Mouse (Mus musculus): ENCODE results near the gene Prkg1. TPM values are rescaled to one million over a fixed set of nuclear protein-coding genes. Genes with fewer than 3 reads are reported as not detected.

Prkg1 gene
- polyA plus RNA-seq, 1 experiment from 2014 or later, result 3.2 TPM

- peak; percentile 93 for ATAC-seq
- Histone ChIP-seq H3K9ac (replicated peaks; ENCODE audit: low read depth, low read length) (no peak overlapping the region), H3K4me1 (replicated peaks; ENCODE audit: control insufficient read depth, insufficient read depth, low read length) (no peaks in the 10 kb centered on the region), H3K36me3 (ENCODE audit: control insufficient read depth, insufficient read depth) (no peaks in the 10 kb centered on the region), H3K27ac (ENCODE audit: low read length) (no peak overlapping the region), H3K27me3 (replicated peaks; ENCODE audit: control insufficient read depth, insufficient read depth, low read length) (no peaks in the 10 kb centered on the region), H3K4me3 (replicated peaks; ENCODE audit: low read length) (no peak overlapping the region), H3K4me2 (ENCODE audit: low read length) (no peak overlapping the region), H3K9me3 (ENCODE audit: control insufficient read depth, low read length) (no peaks in the 10 kb centered on the region)
- 11% methylated on average over 4 of the region's 4 CpGs for WGBS
Measured at GRCm38 (mm10) chr19:30843052-30843564, 921.7 kb downstream of the Prkg1 start.

- H3K4me2 ChIP-seq (ENCODE audit: low read length), result no peak overlapping the region
- ATAC-seq, result no peak
- no peaks in the 10 kb centered on the region for H3K27me3 ChIP-seq (replicated peaks; ENCODE audit: control insufficient read depth, insufficient read depth, low read length)
- no peak overlapping the region for H3K4me3 ChIP-seq (replicated peaks; ENCODE audit: low read length)
- no peaks in the 10 kb centered on the region for H3K4me1 ChIP-seq (replicated peaks; ENCODE audit: control insufficient read depth, insufficient read depth, low read length)
- H3K36me3 ChIP-seq (ENCODE audit: control insufficient read depth, insufficient read depth), result no peaks in the 10 kb centered on the region
- 66% methylated on average over 1 of the region's 1 CpGs for WGBS
- no peak overlapping the region for H3K9ac ChIP-seq (replicated peaks; ENCODE audit: low read depth, low read length)
- H3K27ac ChIP-seq (ENCODE audit: low read length), result no peak overlapping the region
- H3K9me3 ChIP-seq (ENCODE audit: control insufficient read depth, low read length), result no peaks in the 10 kb centered on the region
Measured at GRCm38 (mm10) chr19:30842640-30843039, 922.2 kb downstream of the Prkg1 start.

GRCm38 (mm10) chr19:30833045-30833651 is 931.7 kb downstream of the Prkg1 start:
- WGBS, result 18% methylated on average over 1 of the region's 1 CpGs
- ATAC-seq, result no peak
- no peak overlapping the region for H3K4me2 ChIP-seq (ENCODE audit: low read length)

GRCm38 (mm10) chr19:30829231-30829775 is 935.5 kb downstream of the Prkg1 start:
- Histone ChIP-seq H3K36me3 (ENCODE audit: control insufficient read depth, insufficient read depth) (no peaks in the 10 kb centered on the region), H3K27me3 (replicated peaks; ENCODE audit: control insufficient read depth, insufficient read depth, low read length) (no peaks in the 10 kb centered on the region), H3K4me2 (ENCODE audit: low read length) (no peak overlapping the region), H3K9me3 (ENCODE audit: control insufficient read depth, low read length) (no peaks in the 10 kb centered on the region), H3K4me1 (replicated peaks; ENCODE audit: control insufficient read depth, insufficient read depth, low read length) (no peaks in the 10 kb centered on the region), H3K4me3 (replicated peaks; ENCODE audit: low read length) (no peak overlapping the region), H3K27ac (ENCODE audit: low read length) (no peak overlapping the region), H3K9ac (replicated peaks; ENCODE audit: low read depth, low read length) (no peak overlapping the region)
- ATAC-seq, result no peak
- 85% methylated on average over 7 of the region's 7 CpGs for WGBS

More at GRCm38 (mm10) chr19:30833045-30833651, 931.7 kb downstream of the Prkg1 start:
- Histone ChIP-seq H3K27me3 (replicated peaks; ENCODE audit: control insufficient read depth, insufficient read depth, low read length) (no peaks in the 10 kb centered on the region), H3K9ac (replicated peaks; ENCODE audit: low read depth, low read length) (no peak overlapping the region), H3K9me3 (ENCODE audit: control insufficient read depth, low read length) (no peaks in the 10 kb centered on the region), H3K4me1 (replicated peaks; ENCODE audit: control insufficient read depth, insufficient read depth, low read length) (no peaks in the 10 kb centered on the region), H3K36me3 (ENCODE audit: control insufficient read depth, insufficient read depth) (no peaks in the 10 kb centered on the region), H3K4me3 (replicated peaks; ENCODE audit: low read length) (no peak overlapping the region), H3K27ac (ENCODE audit: low read length) (no peak overlapping the region)

GRCm38 (mm10) chr19:30827820-30828219 is 937.0 kb downstream of the Prkg1 start:
- WGBS, result 88% methylated on average over 3 of the region's 3 CpGs
- Histone ChIP-seq H3K4me3 (replicated peaks; ENCODE audit: low read length) (no peak overlapping the region), H3K9ac (replicated peaks; ENCODE audit: low read depth, low read length) (no peak overlapping the region), H3K4me2 (ENCODE audit: low read length) (no peak overlapping the region), H3K27me3 (replicated peaks; ENCODE audit: control insufficient read depth, insufficient read depth, low read length) (no peaks in the 10 kb centered on the region), H3K27ac (ENCODE audit: low read length) (no peak overlapping the region), H3K36me3 (ENCODE audit: control insufficient read depth, insufficient read depth) (no peaks in the 10 kb centered on the region), H3K4me1 (replicated peaks; ENCODE audit: control insufficient read depth, insufficient read depth, low read length) (no peaks in the 10 kb centered on the region), H3K9me3 (ENCODE audit: control insufficient read depth, low read length) (no peaks in the 10 kb centered on the region)
- ATAC-seq, result no peak

- Histone ChIP-seq H3K4me2 (ENCODE audit: low read length) (no peak overlapping the region), H3K4me1 (replicated peaks; ENCODE audit: control insufficient read depth, insufficient read depth, low read length) (no peaks in the 10 kb centered on the region), H3K4me3 (replicated peaks; ENCODE audit: low read length) (no peak overlapping the region), H3K27ac (ENCODE audit: low read length) (no peak overlapping the region), H3K36me3 (ENCODE audit: control insufficient read depth, insufficient read depth) (no peaks in the 10 kb centered on the region), H3K9ac (replicated peaks; ENCODE audit: low read depth, low read length) (no peak overlapping the region), H3K9me3 (ENCODE audit: control insufficient read depth, low read length) (no peaks in the 10 kb centered on the region), H3K27me3 (replicated peaks; ENCODE audit: control insufficient read depth, insufficient read depth, low read length) (no peaks in the 10 kb centered on the region)
- 77% methylated on average over 2 of the region's 2 CpGs for WGBS
- ATAC-seq, result no peak
Measured at GRCm38 (mm10) chr19:30826106-30826505, 938.7 kb downstream of the Prkg1 start.

GRCm38 (mm10) chr19:30815661-30816060 is 949.2 kb downstream of the Prkg1 start:
- H3K27me3 ChIP-seq (replicated peaks; ENCODE audit: control insufficient read depth, insufficient read depth, low read length), result no peaks in the 10 kb centered on the region
- H3K36me3 ChIP-seq (ENCODE audit: control insufficient read depth, insufficient read depth), result no peaks in the 10 kb centered on the region
- no peak for ATAC-seq
- H3K27ac ChIP-seq (ENCODE audit: low read length), result no peak overlapping the region
- H3K4me3 ChIP-seq (replicated peaks; ENCODE audit: low read length), result no peak overlapping the region
- H3K4me1 ChIP-seq (replicated peaks; ENCODE audit: control insufficient read depth, insufficient read depth, low read length), result peaks cover 3% of the 10 kb centered on the region; the same call in 1 of the 2 replicates
- H3K4me2 ChIP-seq (ENCODE audit: low read length), result no peak overlapping the region
- no peaks in the 10 kb centered on the region for H3K9me3 ChIP-seq (ENCODE audit: control insufficient read depth, low read length)
- no peak overlapping the region for H3K9ac ChIP-seq (replicated peaks; ENCODE audit: low read depth, low read length)
- 47% methylated on average over 6 of the region's 6 CpGs for WGBS

GRCm38 (mm10) chr19:30806265-30806664 is 958.6 kb downstream of the Prkg1 start:
- H3K9me3 ChIP-seq (ENCODE audit: control insufficient read depth, low read length), result no peaks in the 10 kb centered on the region
- 83% methylated on average over 5 of the region's 5 CpGs for WGBS
- ATAC-seq, result no peak

GRCm38 (mm10) chr19:30780803-30781202 is 984.0 kb downstream of the Prkg1 start:
- Histone ChIP-seq H3K27ac (ENCODE audit: low read length) (no peak overlapping the region), H3K9ac (replicated peaks; ENCODE audit: low read depth, low read length) (no peak overlapping the region), H3K9me3 (ENCODE audit: control insufficient read depth, low read length) (no peaks in the 10 kb centered on the region), H3K4me2 (ENCODE audit: low read length) (no peak overlapping the region), H3K4me3 (replicated peaks; ENCODE audit: low read length) (no peak overlapping the region), H3K4me1 (replicated peaks; ENCODE audit: control insufficient read depth, insufficient read depth, low read length) (no peaks in the 10 kb centered on the region), H3K36me3 (ENCODE audit: control insufficient read depth, insufficient read depth) (no peaks in the 10 kb centered on the region), H3K27me3 (replicated peaks; ENCODE audit: control insufficient read depth, insufficient read depth, low read length) (no peaks in the 10 kb centered on the region)
- no peak for ATAC-seq
- 79% methylated on average over 2 of the region's 2 CpGs for WGBS

More at GRCm38 (mm10) chr19:30806265-30806664, 958.6 kb downstream of the Prkg1 start:
- no peak overlapping the region for H3K4me2 ChIP-seq (ENCODE audit: low read length)
- no peak overlapping the region for H3K4me3 ChIP-seq (replicated peaks; ENCODE audit: low read length)
- no peak overlapping the region for H3K9ac ChIP-seq (replicated peaks; ENCODE audit: low read depth, low read length)
- H3K4me1 ChIP-seq (replicated peaks; ENCODE audit: control insufficient read depth, insufficient read depth, low read length), result no peaks in the 10 kb centered on the region
- no peaks in the 10 kb centered on the region for H3K27me3 ChIP-seq (replicated peaks; ENCODE audit: control insufficient read depth, insufficient read depth, low read length)
- no peak overlapping the region for H3K27ac ChIP-seq (ENCODE audit: low read length)
- H3K36me3 ChIP-seq (ENCODE audit: control insufficient read depth, insufficient read depth), result no peaks in the 10 kb centered on the region
